Mouse (Mus musculus) ES-E14 (cell line): Measurements from ENCODE around the gene Piezo1.

ENCODE experiments used
- CHD2 ChIP-seq: IDR thresholded peaks from 2 replicates; pipeline ENCODE4 v1.6.1; 2014; ENCODE audit warnings: mild to moderate bottlenecking, low read depth, low read length, inconsistent platforms
- ZC3H11A ChIP-seq: IDR thresholded peaks from 2 replicates; pipeline ENCODE4 v1.6.1; 2012; ENCODE audit warnings: low read depth, mild to moderate bottlenecking, inconsistent platforms, low read length, borderline replicate concordance

DNA sequence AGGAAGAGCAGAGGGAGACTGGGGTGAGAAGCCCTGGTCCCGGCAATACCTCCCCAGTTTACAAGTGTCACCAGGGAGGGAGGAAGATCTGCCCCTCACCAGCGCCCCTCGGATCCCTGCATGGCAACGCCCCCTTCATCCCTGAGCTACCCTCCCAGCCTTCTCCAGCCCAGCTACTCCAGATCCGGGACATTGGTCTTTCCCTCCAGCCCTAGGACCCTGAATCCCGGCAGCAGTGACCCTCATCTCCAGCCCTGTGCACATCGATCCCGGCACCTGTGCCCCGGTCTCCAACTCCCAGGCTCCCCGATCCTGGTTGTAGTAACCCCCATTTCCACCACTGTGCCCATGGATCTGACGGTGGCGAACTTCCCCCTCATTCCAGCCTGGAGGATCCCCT, 108.3 kb downstream of the Piezo1 start:
- TF ChIP-seq CHD2 = no peak
- no peak for TF ChIP-seq ZC3H11A
